Mouse (Mus musculus): ENCODE measurements at regions not wholly inside any gene's neighbourhood (a gene's known extent, or its start where the extent isn't known, plus 50 kb on each side); places are given as distances from the start of the nearest gene placed in this dataset.
A peak's percentile ranks its signal among the peaks of the same experiment; 100 is the strongest.

DNA sequence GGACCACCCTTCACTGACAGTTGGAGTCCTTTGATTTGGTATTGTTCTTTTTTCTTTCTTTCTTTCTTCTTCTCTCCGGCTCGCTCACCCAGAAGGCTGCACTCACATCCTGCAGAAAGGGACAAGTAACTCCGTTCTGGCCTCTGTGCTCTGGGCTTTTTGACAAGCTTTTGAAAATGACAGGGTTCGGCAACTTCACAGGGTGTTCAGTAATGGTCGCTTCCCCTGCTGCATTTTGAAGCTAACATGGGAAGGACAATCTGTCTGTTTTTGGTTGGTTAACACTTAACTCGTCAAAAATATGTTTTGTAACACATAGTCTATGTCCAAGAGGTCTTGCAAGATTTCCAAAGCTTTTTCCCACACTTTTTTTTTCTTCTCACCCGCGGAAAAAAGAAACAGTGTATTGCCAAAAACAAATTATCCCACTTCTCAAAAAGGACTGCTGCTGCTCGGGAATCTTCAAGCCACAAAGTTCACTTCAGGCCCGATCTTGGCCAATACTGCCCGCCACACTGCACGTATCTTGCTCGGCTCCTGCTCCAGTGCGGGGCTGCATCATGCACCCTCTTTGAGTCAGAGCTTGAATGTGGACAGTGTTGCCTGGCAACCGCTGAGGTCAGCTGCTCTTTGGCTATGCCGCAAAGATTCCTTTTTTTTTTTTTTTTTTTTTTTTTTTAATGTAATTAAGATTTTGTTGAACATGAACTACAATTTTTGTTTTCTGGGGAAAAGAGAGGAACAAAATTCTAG is 209.4 kb upstream of the Inhba start:
- no peak for DNase-seq (ENCODE audit: extremely low read depth, insufficient read length, low spot score)

DNA sequence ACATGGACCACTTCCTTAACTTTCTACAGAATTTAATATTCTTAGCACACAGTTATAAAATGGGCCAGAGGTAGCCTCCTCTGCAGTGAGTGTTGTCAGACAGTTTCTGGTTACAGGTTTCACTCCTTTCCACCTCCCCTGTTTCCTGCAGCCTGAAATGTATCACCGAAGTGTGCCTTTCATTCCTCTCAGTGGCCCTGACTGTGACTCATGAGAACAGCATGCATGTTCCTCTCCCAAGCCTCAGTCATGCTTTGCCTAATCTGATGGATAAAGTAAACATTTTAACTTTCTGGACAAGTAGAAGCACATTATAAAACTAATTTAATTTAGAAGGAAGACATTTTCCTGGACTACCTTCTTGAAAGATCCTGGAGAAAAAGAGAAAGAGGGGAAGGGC is 207.7 kb upstream of the Inhba start:
- peak; percentile 43 for DNase-seq (ENCODE audit: extremely low read depth, insufficient read length, low spot score)

DNA sequence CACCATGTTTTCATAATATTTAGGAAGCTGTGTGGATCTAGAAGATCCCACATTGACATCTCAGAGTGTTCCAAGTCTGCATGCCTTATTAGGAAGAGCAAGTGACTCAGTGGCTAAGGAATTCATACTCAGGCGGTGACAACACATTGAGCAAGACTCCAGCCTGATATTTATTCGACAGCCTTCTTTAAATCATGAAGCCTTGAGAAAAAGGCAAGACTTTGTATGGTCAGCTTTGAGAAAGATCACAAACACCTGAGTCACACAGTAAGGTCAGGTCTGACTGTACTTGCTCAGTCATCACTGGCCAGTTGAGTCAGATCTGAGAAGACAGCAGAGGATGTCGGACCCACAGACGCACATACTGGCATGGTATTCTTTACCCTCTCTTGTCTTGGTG is 204.7 kb upstream of the Inhba start:
- peak; percentile 79 for DNase-seq (ENCODE audit: extremely low read depth, insufficient read length, low spot score)

DNA sequence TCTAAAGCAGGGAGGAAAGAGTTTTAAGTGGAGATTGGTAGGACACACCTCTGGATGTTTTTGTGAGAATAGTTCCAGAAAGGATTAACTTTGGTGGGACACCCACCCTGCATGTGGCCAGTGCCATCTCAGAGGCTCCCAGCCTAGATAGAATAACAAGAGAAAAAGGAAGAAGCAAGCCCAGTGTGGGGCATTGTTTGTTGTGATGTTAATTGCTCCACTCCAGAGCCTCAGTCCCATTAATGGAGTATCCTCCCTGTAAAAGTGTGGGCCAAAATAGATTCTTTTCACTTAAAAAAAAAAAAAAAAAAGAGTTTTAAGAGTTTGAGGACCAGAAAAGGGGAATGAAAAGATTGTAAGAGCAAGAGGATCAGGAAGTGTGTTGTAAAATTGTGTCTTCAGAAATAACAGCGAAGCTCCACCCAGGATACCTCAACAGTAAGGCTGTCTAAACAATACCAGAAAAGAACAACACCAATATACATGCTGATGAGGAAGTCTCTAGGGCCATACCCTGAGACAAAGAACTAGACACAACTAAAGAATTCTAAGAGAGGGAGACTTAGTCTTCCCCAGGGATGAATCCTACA is 189.3 kb upstream of the Inhba start:
- no peak for DNase-seq (ENCODE audit: extremely low read depth, insufficient read length, low spot score)

DNA sequence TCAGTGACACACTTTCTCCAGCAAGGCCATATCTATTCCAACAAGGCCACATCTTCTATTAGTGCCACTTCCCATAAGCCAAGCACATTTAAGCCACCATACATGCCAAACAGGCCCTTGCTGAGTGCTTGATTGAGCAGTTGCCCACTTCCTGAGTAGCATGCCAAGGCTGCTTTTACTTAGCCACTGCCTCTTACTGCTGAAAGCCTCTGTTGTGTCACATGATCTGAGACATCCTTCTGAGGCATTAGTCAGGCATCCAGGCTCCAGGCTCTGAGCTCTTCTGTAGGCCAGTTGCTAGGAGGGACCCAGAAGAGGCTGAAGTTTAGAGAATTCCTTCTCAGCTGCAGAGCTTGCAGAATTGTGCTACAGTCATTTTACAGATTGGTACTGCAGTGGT is 165.8 kb upstream of the Inhba start:
- DNase-seq (ENCODE audit: extremely low read depth, insufficient read length, low spot score) = peak; percentile 65

DNA sequence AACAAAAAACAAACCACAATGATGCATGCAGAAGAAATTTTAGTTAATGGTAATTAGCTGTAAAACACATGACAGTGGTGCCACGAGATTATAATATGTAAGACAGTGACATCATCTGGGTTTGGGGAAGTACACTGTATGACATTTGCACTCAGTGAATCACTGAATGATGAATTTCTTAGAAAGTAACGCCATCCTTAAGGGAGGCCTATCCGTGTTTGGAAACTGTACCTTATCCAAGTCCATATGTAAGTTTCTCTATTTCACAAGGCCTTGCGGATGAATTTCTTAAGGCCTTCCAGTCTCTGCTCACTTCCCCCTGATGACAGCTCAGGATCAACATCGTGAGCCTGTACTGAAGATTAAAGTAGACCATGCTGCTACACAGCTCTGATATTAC is 163.6 kb upstream of the Inhba start:
- no peak for DNase-seq (ENCODE audit: extremely low read depth, insufficient read length, low spot score)

DNA sequence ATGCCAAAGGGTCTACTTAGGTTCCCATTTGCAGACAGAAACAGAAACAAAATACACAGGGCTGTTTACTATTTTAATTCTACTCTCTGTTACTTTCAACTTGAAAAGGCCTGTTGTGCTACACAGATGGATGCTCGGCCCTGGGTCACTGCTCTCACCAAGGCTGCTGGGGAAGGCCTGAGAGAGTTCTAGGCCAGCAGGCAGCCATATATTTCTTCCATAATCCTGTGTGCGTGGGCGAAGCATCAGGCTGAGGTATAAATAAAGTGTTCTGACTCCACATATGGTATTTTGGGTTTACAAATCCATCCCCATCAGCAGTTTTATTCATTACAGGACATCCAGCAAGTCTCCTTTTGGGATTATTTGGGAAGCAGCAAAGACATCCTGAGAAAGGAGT is 162.5 kb upstream of the Inhba start:
- DNase-seq (ENCODE audit: extremely low read depth, insufficient read length, low spot score) = no peak

DNA sequence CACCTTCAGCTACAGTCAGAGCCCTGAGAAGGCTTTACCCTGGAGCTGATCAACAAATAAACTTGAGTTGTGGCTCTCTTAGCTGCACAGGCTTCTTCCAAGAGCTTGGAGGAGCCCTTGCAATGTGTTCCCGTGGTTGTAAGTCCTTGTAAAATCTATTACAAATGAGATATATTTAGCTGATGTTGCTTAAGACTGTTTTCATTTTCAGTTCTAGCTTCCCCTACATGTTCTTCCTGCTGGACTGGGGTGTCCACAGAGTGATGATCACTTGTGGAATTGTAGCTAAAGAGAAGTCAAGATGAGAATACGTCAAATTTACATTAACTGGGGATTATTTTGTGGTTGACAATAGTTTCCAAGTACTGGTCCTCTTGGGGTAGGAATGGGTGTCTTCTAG is 161.3 kb upstream of the Inhba start:
- DNase-seq (ENCODE audit: extremely low read depth, insufficient read length, low spot score) = no peak

DNA sequence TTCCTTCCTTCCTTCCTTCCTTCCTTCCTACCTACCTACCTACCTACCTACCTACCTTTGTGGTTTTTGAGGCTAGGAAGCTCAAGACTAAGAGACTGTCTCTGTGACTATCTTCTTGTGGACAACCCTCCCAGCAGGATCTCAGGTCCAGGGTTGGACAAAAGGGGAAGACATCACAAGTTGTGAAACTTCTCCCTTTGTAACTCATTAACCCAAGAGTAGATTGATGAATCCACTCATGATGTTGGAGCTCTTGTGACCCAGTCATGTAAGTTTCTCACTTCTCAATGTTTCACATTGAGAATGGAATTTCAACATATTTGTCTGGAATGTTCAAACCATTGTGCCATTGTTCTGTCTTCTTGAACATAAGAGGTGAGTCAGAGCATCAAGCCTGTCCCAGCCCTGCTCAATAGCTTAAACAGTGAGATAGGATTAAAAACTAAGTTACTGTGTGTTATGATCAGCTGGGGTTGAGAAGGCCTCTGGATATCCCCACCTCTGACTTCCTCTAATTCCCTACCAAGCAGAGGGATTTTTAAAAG is 158.6 kb upstream of the Inhba start:
- DNase-seq (ENCODE audit: extremely low read depth, insufficient read length, low spot score) = no peak

DNA sequence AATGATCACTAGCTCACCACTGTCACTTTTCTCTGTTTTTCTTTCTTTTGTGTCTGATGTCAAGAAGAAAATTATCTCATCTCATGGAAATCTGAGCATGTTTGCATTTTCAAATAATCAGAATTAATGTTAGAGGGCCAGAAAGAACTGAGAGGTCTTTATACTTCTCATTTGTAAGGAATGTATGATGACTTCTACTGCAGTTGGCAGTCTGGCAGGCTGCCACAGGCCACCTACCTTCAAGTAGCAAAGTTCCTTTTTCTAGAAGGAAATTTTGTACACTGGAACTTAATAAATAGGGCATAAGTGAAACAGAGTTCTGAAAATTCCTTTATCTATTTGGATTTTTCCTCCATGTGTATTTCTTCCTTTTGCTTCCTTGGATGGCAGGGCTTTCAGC is 148.7 kb upstream of the Inhba start:
- no peak for DNase-seq (ENCODE audit: extremely low read depth, insufficient read length, low spot score)

DNA sequence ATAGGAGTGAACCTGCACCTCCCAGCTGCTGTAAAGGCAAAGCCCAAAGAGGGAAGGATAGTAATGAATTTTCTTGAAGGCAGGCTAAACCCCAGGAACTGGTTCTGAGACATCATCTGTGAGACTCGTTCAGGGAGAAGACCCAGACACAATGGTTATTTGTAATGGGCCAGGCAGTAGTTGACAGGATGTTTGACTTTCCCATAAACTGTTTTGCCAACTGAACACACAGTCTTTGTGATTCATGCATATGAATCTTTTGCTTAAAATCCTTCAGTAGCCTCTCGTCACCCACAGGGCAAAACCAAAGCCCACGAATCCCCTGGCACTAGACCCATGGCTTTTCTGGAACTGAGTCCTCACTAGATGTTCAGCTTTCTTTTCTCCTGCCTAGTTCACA is 148.3 kb upstream of the Inhba start:
- DNase-seq (ENCODE audit: extremely low read depth, insufficient read length, low spot score) = peak; percentile 24

DNA sequence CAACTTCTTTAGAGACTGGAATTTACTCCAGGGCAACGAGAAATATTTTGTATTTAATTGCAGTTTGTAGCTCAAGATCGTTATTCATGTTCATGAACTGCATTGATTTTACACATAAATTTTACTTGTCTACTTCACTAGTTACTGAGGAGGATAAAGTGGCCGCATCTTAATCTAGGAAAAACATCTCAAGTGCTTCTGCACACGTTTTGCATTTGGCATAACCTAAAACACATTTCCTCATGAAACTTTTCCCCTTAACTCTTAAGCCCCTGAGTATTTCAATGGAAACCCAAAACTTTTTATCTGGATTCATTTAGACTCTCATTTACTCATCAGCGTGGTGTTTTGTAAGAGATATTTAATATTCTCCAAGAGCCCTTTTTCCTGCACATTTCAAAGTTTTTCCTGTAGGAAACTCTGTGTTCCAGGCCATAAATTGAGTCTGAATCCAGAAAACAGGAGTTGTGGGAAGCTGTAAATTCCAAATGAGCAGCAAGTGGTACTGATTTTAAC is 144.5 kb upstream of the Inhba start:
- no peak for DNase-seq (ENCODE audit: extremely low read depth, insufficient read length, low spot score)

DNA sequence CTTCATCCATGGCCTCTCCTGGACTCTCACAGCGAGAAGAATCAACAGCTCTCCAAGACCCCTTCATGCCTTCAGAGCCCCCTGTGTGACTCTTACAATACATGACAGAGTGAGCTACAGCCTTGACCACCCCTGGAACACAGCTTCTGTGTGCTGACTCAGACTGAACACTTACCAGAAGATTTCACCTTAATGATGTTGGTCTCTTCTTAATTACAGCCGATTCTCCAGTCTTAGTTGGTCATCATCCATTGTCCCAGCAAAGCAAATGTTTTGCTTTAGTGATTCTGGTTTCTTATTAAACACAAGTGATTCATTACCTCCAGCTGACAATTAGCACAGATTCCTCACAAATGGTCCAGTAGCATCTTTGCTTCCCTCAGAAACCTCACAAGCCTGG is 134.0 kb upstream of the Inhba start:
- DNase-seq (ENCODE audit: extremely low read depth, insufficient read length, low spot score) = no peak

DNA sequence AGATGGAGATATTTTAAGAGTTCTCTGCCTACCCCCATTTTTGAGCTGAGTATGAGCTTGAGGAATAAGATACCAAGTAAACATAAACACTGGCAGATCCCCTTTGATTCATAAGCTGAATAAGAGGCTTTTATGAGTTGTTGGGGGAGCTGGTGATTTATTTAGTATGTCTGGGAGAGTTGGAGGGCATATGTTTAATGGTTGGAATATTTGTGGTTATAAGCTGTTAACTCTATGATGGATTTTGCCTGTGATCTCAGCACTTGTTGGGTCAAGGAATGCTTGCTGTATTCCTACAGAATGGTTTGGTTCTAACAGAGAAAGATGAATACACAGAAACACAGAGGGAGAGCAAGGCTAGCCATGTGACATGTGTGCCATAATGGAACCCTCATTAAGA is 132.1 kb upstream of the Inhba start:
- DNase-seq (ENCODE audit: extremely low read depth, insufficient read length, low spot score) = no peak

DNA sequence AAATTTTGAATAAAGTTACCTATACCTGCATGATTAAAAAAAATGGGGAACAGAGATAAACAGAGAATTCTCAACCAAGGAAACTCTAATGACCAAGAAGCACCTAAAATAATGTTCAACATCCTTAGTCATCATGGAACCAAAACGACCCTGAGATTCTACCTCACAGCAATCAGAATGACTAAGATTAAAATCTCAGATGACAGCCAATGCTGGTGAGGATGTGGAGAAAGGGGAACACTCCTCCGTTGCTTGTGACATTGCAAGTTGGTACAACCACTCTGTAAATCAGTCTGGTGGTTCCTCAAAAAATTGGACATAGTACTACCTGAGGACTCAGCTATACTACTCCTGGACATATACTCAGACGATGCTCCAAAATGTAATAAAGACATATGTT is 120.9 kb upstream of the Inhba start:
- no peak for DNase-seq (ENCODE audit: extremely low read depth, insufficient read length, low spot score)

DNA sequence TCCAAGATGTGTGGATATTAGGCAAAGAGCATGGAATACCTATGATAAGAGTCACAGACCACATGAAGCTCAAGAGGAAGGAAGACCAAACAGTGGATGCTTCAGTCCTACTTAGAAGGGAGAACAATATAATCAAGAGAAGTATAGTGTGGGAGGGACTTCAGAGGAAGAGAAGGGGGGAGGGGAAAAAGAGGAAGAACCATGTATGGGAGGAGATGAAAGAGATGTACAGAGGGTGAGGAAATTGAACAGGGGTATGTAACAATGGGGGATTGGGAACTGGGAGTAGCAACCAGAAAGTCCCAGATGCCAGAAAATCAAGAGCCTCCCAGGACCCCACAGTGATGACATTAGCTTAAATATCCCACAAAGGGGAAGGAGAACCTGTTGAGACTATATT is 120.2 kb upstream of the Inhba start:
- DNase-seq (ENCODE audit: extremely low read depth, insufficient read length, low spot score) = no peak

DNA sequence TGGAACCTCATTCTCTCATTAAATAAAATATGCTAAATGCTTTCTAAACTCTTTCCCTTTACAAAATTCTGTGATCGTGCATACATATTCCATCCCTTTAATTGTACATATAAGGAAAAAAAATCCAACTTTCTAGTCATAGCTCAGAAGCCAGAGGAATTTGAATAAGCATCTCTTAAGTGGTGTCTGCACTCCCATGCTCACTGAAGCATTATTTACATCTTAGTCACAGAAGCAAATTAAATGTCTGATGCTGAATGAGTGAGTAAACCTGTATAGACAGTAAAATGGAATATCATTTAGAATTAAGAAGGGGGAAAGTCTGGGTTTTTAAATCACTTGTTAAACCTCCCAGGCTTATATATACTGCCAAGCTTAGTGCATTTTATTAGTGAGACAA is 113.5 kb upstream of the Inhba start:
- DNase-seq (ENCODE audit: extremely low read depth, insufficient read length, low spot score) = no peak

DNA sequence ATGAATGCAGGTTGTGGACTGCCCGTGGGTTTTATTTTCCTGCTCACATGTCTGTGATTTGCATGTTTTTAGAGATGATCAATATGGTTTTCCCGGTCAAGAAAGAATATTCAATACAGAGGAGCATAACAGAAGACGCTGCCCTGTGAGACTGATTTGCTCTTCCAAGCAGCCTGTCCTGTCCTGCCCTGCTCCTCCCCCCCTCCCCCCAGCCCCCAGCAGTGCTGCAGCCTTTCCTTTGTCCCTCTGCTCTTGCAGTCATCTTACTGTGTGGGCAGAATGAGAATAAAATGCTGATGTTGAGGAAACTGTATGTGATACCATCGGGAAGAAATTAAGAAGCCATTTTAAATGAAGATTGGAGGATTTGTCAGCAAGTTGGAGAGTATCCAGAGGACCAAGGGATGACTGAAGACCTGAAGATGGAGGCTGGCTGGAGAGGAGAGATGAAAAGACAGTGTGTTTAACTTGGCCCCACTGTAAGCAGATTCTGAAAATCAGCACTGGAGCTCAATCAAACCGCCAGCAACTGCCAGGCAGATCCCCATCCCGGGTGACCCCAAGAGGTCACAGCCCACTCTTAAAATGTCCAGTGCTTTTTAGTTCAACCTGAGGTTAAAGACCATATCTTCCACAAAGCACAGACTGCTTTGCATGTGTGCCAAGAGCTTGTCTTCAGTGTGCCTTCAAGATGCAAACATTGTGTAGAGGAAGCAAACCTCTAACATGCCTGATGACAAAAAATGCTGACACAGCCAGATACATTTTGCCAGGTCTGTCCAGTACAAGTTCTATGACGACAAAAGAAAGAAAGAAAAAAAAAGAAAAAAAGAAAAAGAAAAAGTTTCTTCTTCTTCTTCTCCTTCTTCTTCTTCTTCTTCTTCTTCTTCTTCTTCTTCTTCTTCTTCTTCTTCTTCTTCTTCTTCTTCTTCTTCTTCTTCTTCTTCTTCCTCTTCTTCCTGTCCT is 109.7 kb upstream of the Inhba start:
- DNase-seq (ENCODE audit: extremely low read depth, insufficient read length, low spot score) = no peak

DNA sequence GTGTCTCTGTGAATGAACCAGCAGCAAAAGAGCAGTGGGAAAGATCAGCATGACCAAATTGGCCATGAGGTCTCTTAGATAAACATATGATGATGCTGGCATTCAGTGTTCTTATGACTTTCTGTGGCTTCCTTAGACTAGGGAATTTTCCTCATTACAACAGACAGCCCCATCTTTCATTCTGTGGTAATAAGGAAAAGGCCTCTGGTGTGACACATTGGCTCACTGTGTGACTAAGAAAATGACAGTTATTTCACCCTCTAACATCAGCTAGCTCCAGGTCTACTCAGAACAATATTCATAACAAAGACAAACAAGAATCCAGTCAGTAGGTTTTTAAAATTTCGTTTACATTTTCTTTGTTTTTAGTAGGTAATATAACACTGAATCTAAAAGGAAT is 103.8 kb upstream of the Inhba start:
- DNase-seq (ENCODE audit: extremely low read depth, insufficient read length, low spot score) = peak; percentile 15

DNA sequence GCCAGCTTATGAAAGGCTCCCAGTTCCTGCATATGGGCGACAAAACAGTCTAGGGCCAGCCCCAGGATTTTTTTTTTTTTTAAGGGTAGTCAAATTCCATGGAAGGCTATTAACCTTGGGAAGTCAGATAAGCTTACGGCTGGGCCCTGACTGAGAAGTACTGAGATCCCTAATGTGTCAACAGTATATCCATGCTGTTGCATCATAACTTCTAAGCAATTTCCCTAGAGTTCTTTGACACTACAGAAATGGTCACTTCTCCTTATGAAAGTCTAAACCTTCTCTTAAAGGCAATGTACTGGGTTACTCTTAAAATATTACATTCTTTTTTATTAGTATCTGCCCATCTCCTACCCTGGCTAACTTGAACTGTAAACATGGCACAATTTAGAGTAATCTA is 101.1 kb upstream of the Inhba start:
- DNase-seq (ENCODE audit: extremely low read depth, insufficient read length, low spot score) = no peak

DNA sequence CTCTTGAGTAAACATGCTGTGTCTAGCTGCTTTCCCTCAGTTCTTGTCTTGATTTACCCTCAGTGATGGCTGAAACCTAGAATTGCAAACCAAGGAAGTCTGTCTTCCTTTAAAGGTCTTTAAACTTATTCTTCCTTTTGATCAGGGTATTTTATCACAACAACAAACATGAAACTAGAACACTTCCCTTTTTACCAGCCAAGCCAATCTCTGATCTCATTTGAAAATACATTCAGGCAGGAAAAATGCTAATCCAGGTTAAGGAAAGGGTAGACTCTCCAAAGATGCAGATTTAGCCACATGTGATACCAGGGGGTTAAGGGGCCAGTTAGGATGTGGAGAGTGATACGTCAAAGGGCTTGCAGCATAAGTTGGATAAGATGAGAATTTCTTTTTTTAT is 100.4 kb upstream of the Inhba start:
- DNase-seq (ENCODE audit: extremely low read depth, insufficient read length, low spot score) = no peak
